Mouse (Mus musculus): ENCODE data around the gene H2-M10.2. TPM values are rescaled to one million over a fixed set of nuclear protein-coding genes. Genes with fewer than 3 reads are reported as not detected.
A peak's percentile ranks its signal among the peaks of the same experiment; 100 is the strongest.
"Not testable (repeated sequence)": the region's sequence is repeated elsewhere in the genome, so short reads cannot be mapped to it uniquely, and the experiment has no call there.

Gene H2-M10.2
- not detected in 2 replicates for polyA plus RNA-seq (2015; fragmentation: Nextera tagmentation; extraction: Ambion mirVana)

DNA sequence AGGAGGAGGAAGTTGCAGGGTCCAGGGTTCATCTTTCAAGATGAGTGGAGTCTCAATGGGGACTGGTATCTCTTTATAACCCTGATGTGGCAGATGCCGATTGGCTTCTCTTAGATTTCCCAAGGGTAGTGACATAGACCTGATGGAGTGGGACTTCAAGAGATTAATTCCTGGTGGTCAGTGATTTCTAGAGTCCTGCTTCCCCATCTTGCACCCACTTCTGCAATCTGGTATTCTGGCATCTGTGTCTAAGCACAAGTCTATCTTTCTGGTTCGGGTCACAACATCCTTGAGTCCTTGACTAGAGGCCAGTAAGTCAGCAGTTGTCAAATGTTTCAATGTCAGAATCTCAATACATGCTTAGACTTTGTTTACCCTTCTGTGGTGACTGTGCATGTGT, at the start of gene H2-M10.2:
H2-M10.2 (minus strand) TSS at position 101 of the 400 bp plus-strand sequence.
- Histone ChIP-seq H3K4me3 (replicated peaks) (no peak within 1 kb of the TSS), H3K9ac (no peak within 1 kb of the TSS), H3K36me3 (peaks cover 7% of the 10 kb centered on the region; the same call in 1 of the 2 replicates), H3K9me3 (replicated peaks) (no peaks in the 10 kb centered on the region), H3K4me2 (no peak within 1 kb of the TSS), H3K27me3 (no peaks in the 10 kb centered on the region), H3K27ac (no peak within 1 kb of the TSS), H3K4me1 (replicated peaks) (no peaks in the 10 kb centered on the region)
- WGBS (ENCODE audit: insufficient replicate concordance) = 68% methylated on average over 2 of the region's 2 CpGs
- no peak for DNase-seq
- no peak for ATAC-seq (ENCODE audit: low read depth)

DNA sequence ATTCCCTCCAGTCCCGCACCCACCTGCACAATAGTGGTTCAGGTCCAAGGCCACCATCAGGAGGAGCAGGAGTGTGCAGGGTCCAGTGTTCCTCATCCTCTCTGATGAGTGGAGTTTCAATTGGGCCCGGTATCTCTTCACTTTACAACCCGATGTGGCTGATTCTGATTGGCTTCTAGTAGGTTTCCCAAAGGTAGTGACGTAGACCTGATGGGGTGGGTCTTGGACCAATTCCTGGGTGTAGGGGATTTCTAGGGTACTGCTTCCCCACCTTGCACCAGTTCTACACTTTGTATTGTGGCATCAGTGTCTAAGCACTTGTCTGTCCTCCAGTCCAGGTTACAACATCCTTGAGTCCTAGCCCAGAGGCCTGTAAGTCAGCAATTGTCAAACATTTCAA, 39.8 kb upstream of the H2-M10.2 start, which contains the start of gene H2-M10.1:
H2-M10.1 (minus strand) TSS at position 101 of the 400 bp plus-strand sequence.
- no peak for DNase-seq
- H3K4me2 ChIP-seq = no peak within 1 kb of the TSS
- 66% methylated on average over 4 of the region's 4 CpGs for WGBS (ENCODE audit: insufficient replicate concordance)
- no peak for ATAC-seq (ENCODE audit: low read depth)
- no peak within 1 kb of the TSS for H3K4me3 ChIP-seq (replicated peaks)
- H3K36me3 ChIP-seq = no peaks in the 10 kb centered on the region
- no peak within 1 kb of the TSS for H3K9ac ChIP-seq
- no peak within 1 kb of the TSS for H3K27ac ChIP-seq
- no peaks in the 10 kb centered on the region for H3K9me3 ChIP-seq (replicated peaks)
- no peaks in the 10 kb centered on the region for H3K4me1 ChIP-seq (replicated peaks)
- no peaks in the 10 kb centered on the region for H3K27me3 ChIP-seq

DNA sequence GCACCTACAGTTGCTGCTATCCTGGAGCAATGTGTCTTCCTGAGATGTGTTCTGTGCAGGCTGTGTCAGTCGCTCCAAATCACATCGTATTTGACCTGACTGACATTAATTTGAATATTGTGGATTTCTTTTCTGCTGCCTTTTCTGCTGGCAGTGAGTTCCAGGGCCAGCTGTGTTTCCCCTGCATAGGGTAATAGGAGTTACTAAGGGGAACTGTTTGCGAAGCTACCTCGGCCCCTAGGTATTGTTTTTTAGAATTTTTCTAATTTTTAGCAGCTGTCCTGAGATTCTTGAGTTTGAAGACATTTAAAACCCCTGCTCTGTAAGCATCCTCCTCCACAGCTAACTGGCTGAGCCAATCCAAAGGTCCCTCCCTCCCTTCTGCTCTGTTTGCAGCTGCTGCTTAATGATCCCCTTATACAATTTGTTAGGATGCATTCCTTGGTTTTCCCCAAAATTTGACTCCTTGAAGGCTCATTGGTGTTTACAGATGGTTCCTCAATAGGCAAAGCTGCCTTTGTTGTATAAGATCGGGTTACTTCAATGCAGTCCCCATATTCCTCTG, 29.5 kb upstream of the H2-M10.2 start:
- Histone ChIP-seq H3K4me1 (replicated peaks) (peaks cover 4% of the 10 kb centered on the region; the same call in 1 of the 2 replicates), H3K9me3 (replicated peaks) (no peaks in the 10 kb centered on the region), H3K27me3 (peaks cover 8% of the 10 kb centered on the region), H3K4me2 (peak overlapping the region; percentile 77), H3K4me3 (replicated peaks) (peak overlapping the region; percentile 57), H3K27ac (no peak overlapping the region), H3K9ac (no peak overlapping the region), H3K36me3 (no peaks in the 10 kb centered on the region)
- DNase-seq (no peak), ATAC-seq (ENCODE audit: low read depth) (no peak)
- WGBS (ENCODE audit: insufficient replicate concordance) = 30% methylated on average over 5 of the region's 5 CpGs

DNA sequence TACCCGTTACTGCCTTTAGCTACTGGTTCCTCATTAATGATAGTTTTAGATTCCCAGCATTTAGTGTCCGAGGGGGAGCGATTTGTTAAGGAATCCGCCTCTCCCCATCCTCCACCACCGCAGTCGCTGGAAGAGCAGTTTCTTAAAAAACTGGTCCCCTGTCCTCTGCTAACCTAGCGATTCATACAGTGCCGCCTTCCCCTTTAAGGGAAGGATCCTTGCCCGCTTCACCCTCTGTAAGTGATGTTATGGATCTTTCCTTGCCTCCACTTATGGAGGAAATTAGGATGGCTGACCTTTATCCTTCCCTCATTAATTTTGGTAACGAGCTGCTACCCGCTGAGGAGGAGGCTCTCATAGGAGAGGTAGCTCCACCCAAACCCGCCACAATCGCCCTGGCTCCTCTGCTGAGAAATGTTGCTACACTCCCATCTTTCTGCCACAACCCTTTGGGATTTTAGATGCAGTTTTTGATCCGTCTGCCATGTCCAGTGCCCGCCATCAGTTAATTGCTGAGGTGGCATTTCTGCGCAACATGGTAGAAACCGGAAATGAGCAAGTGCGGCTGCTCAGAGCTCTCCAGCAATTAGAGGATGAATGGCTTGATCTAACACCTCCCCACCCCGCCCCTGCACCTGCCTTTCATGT, 28.9 kb upstream of the H2-M10.2 start:
- under 1% methylated on average over 19 of the region's 19 CpGs for WGBS (ENCODE audit: insufficient replicate concordance)
- peak overlapping the region; percentile 77 for H3K4me2 ChIP-seq
- no peak overlapping the region for H3K27ac ChIP-seq
- peaks cover 4% of the 10 kb centered on the region; the same call in 1 of the 2 replicates for H3K4me1 ChIP-seq (replicated peaks)
- DNase-seq (no peak), ATAC-seq (ENCODE audit: low read depth) (no peak; the same call in 1 of the 2 replicates)
- no peaks in the 10 kb centered on the region for H3K9me3 ChIP-seq (replicated peaks)
- H3K9ac ChIP-seq = peak overlapping the region; percentile 46
- peak overlapping the region; percentile 57 for H3K4me3 ChIP-seq (replicated peaks)
- H3K36me3 ChIP-seq = no peaks in the 10 kb centered on the region
- H3K27me3 ChIP-seq = peaks cover 8% of the 10 kb centered on the region

DNA sequence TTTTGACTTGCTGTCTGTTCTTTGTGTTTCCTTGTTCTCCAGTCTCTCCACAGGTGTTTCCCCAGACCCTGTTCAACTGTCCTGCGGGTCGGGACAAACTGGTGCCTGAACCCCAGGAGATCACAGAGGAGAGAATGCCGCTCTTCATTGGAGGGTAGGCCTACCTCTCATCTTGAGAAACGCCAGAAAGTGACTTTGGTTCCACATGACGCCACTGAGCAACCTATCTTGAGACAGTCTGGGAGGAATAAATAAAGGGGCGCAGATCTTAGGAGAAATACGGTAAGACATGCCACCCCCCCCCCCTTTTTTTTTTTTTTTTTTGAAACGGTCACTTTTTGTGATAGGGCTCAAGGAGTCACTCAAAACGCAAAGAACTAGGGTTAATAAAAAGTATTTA, 28.2 kb upstream of the H2-M10.2 start:
- Histone ChIP-seq H3K9ac (no peak overlapping the region), H3K4me2 (peak overlapping the region; percentile 77), H3K9me3 (replicated peaks) (no peaks in the 10 kb centered on the region), H3K4me1 (replicated peaks) (peaks cover 4% of the 10 kb centered on the region; the same call in 1 of the 2 replicates), H3K4me3 (replicated peaks) (peak overlapping the region; percentile 57), H3K36me3 (no peaks in the 10 kb centered on the region), H3K27me3 (peaks cover 8% of the 10 kb centered on the region), H3K27ac (no peak overlapping the region)
- ATAC-seq (ENCODE audit: low read depth) (no peak), DNase-seq (no peak)
- 9% methylated on average over 9 of the region's 9 CpGs for WGBS (ENCODE audit: insufficient replicate concordance)

DNA sequence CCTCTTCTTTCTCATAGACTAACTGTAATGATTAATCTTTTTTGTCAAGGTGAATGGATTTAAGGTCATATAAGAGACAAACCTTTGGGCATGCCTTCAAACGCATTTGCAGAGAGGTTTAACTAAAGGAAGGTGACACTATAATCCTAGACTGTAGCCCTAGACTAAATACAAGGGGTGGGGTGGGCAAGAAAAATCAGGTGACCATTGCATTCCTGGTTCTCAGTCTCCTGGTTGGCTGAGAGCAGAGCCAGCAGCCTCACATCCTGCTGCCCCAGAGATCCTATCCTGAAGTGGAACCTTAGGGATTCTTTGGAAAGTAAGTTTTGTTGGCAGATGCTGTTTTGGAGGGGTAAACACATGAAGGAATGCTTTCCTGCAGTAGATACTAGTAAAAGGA, 23.0 kb upstream of the H2-M10.2 start:
- no peak for DNase-seq
- Histone ChIP-seq H3K4me1 (replicated peaks) (no peaks in the 10 kb centered on the region), H3K9ac (no peak overlapping the region), H3K4me2 (no peak overlapping the region), H3K36me3 (no peaks in the 10 kb centered on the region), H3K4me3 (replicated peaks) (no peak overlapping the region), H3K9me3 (replicated peaks) (no peaks in the 10 kb centered on the region), H3K27ac (no peak overlapping the region), H3K27me3 (no peaks in the 10 kb centered on the region)
- 38% methylated on average over 1 of the region's 1 CpGs for WGBS (ENCODE audit: insufficient replicate concordance)
- no peak for ATAC-seq (ENCODE audit: low read depth)

DNA sequence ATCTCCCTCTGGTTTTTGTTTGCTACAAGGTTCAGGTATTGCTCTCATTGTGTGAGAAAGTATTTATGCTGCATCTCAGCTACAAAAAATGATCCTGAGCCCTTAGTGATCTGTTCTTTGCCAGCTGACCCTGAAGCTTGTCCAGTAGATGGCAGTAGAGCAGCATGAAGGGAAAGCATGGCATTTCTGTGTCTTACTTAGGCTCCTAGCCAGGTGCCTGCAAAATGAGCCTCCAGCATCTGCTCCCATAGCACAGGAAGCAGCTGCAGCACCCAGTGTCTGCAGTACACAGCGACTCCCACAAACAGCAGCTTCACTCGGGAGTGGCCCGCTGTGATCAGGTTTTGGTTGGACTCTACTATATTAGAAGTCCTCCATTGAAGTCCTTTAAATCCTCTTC, 22.6 kb upstream of the H2-M10.2 start:
- not testable (repeated sequence) for H3K4me3 ChIP-seq (replicated peaks); H3K36me3 ChIP-seq; H3K9ac ChIP-seq; ATAC-seq (ENCODE audit: low read depth); H3K4me2 ChIP-seq; H3K27me3 ChIP-seq; DNase-seq; H3K4me1 ChIP-seq (replicated peaks); H3K9me3 ChIP-seq (replicated peaks); H3K27ac ChIP-seq
- WGBS (ENCODE audit: insufficient replicate concordance) = 2% methylated on average over 3 of the region's 3 CpGs

DNA sequence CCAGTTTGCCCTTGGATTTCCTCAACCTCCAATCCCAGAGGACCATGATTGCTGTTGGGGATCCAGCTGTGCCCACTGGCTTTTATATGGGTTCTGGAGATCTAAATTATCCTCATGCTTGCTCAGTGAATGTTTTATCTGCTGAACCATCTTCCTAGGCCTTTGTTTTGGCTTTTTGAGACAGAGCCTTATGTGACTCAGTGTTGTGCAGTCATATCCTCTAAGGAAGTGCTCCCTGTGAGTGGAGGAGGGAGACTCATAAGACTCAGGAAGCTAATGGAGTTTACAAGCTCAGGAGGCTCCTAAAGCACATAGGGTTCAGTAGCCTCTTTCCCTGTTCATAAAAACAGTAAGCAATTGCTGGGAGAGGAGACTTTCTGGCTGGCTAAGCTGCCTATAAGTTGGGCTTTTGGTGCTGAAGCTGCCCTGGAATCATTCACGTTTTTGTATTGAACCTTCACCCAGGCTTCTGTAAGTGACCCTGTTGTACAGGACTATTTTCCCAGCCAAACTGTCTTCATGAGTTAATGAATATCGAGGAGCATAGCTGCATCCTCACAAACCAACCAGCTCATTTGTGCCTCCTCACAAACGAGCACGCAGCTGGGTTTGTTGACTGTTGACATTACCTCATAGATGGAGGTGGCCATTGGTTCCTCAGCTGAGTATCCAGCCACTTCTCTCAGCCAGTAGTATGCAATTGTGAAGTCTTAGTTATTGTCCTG, 4.6 kb downstream of the H2-M10.2 start:
- Histone ChIP-seq H3K4me2 (no peak overlapping the region), H3K27ac (no peak overlapping the region), H3K27me3 (no peaks in the 10 kb centered on the region), H3K9ac (no peak overlapping the region), H3K4me3 (replicated peaks) (no peak overlapping the region), H3K36me3 (peaks cover 38% of the 10 kb centered on the region), H3K9me3 (replicated peaks) (no peaks in the 10 kb centered on the region), H3K4me1 (replicated peaks) (no peaks in the 10 kb centered on the region)
- WGBS (ENCODE audit: insufficient replicate concordance) = 81% methylated on average over 4 of the region's 4 CpGs
- ATAC-seq (ENCODE audit: low read depth) (no peak), DNase-seq (no peak)

DNA sequence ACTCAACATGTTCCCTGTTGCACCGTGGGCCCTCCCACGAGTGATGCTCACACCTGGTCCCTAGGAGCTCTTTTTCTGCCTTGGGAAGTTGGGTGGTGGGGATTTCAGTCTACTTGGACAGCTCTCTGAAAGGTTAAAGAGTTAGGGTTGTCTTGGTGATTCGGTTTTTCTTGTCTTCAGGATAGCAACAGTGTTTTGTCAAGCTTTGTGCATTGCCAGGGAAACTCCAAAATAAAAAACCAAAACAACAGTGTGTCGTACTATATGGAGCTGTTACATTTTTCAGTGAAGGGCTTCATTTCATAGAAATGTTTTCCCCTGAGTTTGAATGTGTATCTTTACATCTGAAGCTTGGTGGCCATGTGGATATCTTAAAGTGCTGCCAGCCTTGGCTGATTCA, 11.5 kb downstream of the H2-M10.2 start:
- Histone ChIP-seq H3K4me2 (no peak overlapping the region), H3K27ac (no peak overlapping the region), H3K4me1 (replicated peaks) (peaks cover 43% of the 10 kb centered on the region), H3K9me3 (replicated peaks) (no peaks in the 10 kb centered on the region), H3K36me3 (peaks cover 41% of the 10 kb centered on the region), H3K4me3 (replicated peaks) (no peak overlapping the region), H3K9ac (no peak overlapping the region), H3K27me3 (no peaks in the 10 kb centered on the region)
- ATAC-seq (ENCODE audit: low read depth) (no peak), DNase-seq (no peak)
- 83% methylated on average over 4 of the region's 4 CpGs for WGBS (ENCODE audit: insufficient replicate concordance)

DNA sequence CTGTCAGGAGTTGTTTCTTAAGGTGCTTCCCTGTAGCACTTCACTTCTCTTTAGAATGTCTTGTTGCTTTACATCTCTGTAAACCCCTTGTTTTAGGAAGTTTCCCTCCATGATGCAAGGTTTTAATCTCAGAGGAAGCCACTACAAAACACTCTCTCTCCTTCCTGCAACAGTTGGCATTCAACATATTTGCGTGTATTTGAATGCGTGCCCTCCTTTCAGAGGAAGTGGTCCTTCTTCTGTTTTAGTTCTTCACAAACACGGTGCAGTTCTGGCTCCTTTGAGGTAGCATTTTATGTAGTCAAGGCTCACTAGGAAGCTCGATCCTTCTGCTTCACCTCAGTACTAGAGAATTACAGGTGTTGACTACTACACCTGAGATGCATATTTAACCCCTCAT, 12.5 kb downstream of the H2-M10.2 start:
- H3K4me2 ChIP-seq = peak overlapping the region; percentile 92; the same call in 1 of the 2 replicates
- H3K27me3 ChIP-seq = no peaks in the 10 kb centered on the region
- peaks cover 35% of the 10 kb centered on the region for H3K36me3 ChIP-seq
- no peak overlapping the region for H3K4me3 ChIP-seq (replicated peaks)
- H3K9me3 ChIP-seq (replicated peaks) = no peaks in the 10 kb centered on the region
- peaks cover 46% of the 10 kb centered on the region for H3K4me1 ChIP-seq (replicated peaks)
- ATAC-seq (ENCODE audit: low read depth) (no peak), DNase-seq (no peak)
- WGBS (ENCODE audit: insufficient replicate concordance) = 78% methylated on average over 4 of the region's 4 CpGs
- peak overlapping the region; percentile 89; the same call in 1 of the 2 replicates for H3K9ac ChIP-seq
- H3K27ac ChIP-seq = no peak overlapping the region

DNA sequence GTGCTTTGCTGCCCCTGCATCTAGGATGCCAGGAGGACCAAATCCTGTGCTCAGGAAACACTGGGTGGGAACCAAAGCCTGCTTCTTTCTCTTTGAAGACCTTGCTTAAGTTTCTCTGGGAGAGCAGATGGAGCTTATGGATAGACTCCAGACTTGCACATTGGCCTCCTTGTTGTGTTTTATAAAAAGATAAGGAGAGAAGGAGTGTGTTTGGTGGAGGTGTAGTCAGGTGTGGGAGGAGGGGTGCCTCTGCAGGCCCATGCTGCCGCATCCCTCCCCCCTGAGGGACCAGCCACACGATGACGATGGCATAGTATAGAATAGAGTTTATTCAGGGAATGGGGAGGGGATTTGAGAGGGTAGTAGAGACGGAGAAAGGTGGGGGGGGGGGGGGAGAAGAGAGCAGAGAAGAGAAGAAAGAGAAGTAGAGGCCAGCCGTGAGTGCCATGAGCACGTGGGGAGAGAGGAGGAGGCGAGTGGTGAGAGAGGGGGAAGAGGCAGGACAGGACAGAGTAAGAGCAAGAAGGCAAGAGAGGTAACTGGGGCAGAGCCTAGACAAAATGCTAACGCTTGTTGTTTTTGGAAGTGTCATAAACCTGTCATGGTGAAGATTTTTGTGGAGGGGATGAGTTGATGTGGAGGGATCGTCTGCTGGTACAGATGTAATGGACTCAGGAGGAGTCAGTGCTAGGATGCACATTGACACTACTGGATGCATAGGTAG, 13.5 kb downstream of the H2-M10.2 start:
- 65% methylated on average over 9 of the region's 9 CpGs for WGBS (ENCODE audit: insufficient replicate concordance)
- peaks cover 35% of the 10 kb centered on the region for H3K36me3 ChIP-seq
- H3K27me3 ChIP-seq = no peaks in the 10 kb centered on the region
- peak overlapping the region; percentile 89 for H3K9ac ChIP-seq
- ATAC-seq (ENCODE audit: low read depth) = no peak
- H3K9me3 ChIP-seq (replicated peaks) = no peaks in the 10 kb centered on the region
- H3K4me3 ChIP-seq (replicated peaks) = peak overlapping the region; percentile 87
- peaks cover 46% of the 10 kb centered on the region for H3K4me1 ChIP-seq (replicated peaks)
- peak overlapping the region; percentile 92 for H3K4me2 ChIP-seq
- no peak for DNase-seq
- no peak overlapping the region for H3K27ac ChIP-seq
